Mouse (Mus musculus) left cerebral cortex, postnatal 4 days (tissue): ENCODE measurements around the gene Hip1. TPM values are rescaled to one million over a fixed set of nuclear protein-coding genes. Genes with fewer than 3 reads are reported as not detected.

Experiments
- DNase-seq: peaks from one replicate; pipeline ENCODE4 v3.0.0-alpha.2; 2022
- intact Hi-C: fragments of 180-260 bp; cut with DNase I; formaldehyde crosslinking; loops from one replicate; pipeline ENCODE4 v1.15.1; 2025
- total RNA-seq, 2 experiments: library from RNA; stranded (reverse); gene quantifications; 2 replicates each; pipeline ENCODE4 v1.2.3; 2021

The Hip1 gene
- total RNA-seq: 100 to 1,000 TPM in 1 of 2 experiments, 10 to 100 TPM in 1; 99.7 to 102 TPM

GRCm38 (mm10) chr5:135544865-135545797 is at the start of gene Hip1:
Hip1 (minus strand) TSS chr5:135545120.
- peak; percentile 97 for DNase-seq
- intact Hi-C loops: no loop called here

- intact Hi-C loops: no loop called here
- no peak for DNase-seq
Observed at GRCm38 (mm10) chr5:135589996-135590784, 45.3 kb upstream of the Hip1 start.

- DNase-seq: no peak
- intact Hi-C loops: no loop called here
Observed at GRCm38 (mm10) chr5:135587764-135588163, 42.8 kb upstream of the Hip1 start.

- intact Hi-C loops: no loop called here
- DNase-seq: no peak
Observed at GRCm38 (mm10) chr5:135585691-135586090, 40.8 kb upstream of the Hip1 start.

GRCm38 (mm10) chr5:135582330-135582729 is 37.4 kb upstream of the Hip1 start:
- intact Hi-C loops: no loop called here

GRCm38 (mm10) chr5:135579331-135579751 is 34.4 kb upstream of the Hip1 start:
- intact Hi-C loops: no loop called here

More at GRCm38 (mm10) chr5:135582330-135582729, 37.4 kb upstream of the Hip1 start:
- DNase-seq: no peak

GRCm38 (mm10) chr5:135576055-135576454 is 31.1 kb upstream of the Hip1 start:
- intact Hi-C loops: no loop called here
- DNase-seq: no peak

More at GRCm38 (mm10) chr5:135579331-135579751, 34.4 kb upstream of the Hip1 start:
- DNase-seq: peak; percentile 59

GRCm38 (mm10) chr5:135573006-135573405 is 28.1 kb upstream of the Hip1 start, which contains the start of gene Ccl24:
Ccl24 (minus strand) TSS chr5:135573049.
- intact Hi-C loops: no loop called here

GRCm38 (mm10) chr5:135568698-135569097 is 23.8 kb upstream of the Hip1 start:
- intact Hi-C loops: no loop called here

More at GRCm38 (mm10) chr5:135573006-135573405, 28.1 kb upstream of the Hip1 start, which contains the start of gene Ccl24:
- DNase-seq: no peak

GRCm38 (mm10) chr5:135567556-135568265 is 22.8 kb upstream of the Hip1 start:
- no peak for DNase-seq
- intact Hi-C loops: no loop called here

More at GRCm38 (mm10) chr5:135568698-135569097, 23.8 kb upstream of the Hip1 start:
- no peak for DNase-seq

- no peak for DNase-seq
- intact Hi-C loops: no loop called here
Observed at GRCm38 (mm10) chr5:135563469-135563868, 18.5 kb upstream of the Hip1 start, which contains the start of gene Ccl26. Ccl26 (minus strand) TSS chr5:135563569.

- intact Hi-C loops: no loop called here
Observed at GRCm38 (mm10) chr5:135557671-135558070, 12.8 kb upstream of the Hip1 start.

GRCm38 (mm10) chr5:135557051-135557450 is 12.1 kb upstream of the Hip1 start:
- DNase-seq: peak; percentile 36
- intact Hi-C loops: no loop called here

More at GRCm38 (mm10) chr5:135557671-135558070, 12.8 kb upstream of the Hip1 start:
- DNase-seq: no peak

- intact Hi-C loops: no loop called here
- no peak for DNase-seq
Observed at GRCm38 (mm10) chr5:135556259-135556658, 11.3 kb upstream of the Hip1 start.

- DNase-seq: no peak
- intact Hi-C loops: loop anchor here (5.0 kb wide), 1 partner anchor 211 kb away; no protein-coding TSS in a partner anchor
Observed at GRCm38 (mm10) chr5:135551591-135551990, 6.7 kb upstream of the Hip1 start.

- intact Hi-C loops: loop anchor here (5.0 kb wide), 1 partner anchor 211 kb away; no protein-coding TSS in a partner anchor
- DNase-seq: no peak
Observed at GRCm38 (mm10) chr5:135550910-135551309, 6.0 kb upstream of the Hip1 start.

- intact Hi-C loops: no loop called here
- no peak for DNase-seq
Observed at GRCm38 (mm10) chr5:135547990-135548389, 3.1 kb upstream of the Hip1 start.

- DNase-seq: peak; percentile 43
- intact Hi-C loops: no loop called here
Observed at GRCm38 (mm10) chr5:135544032-135544558, 825 bp downstream of the Hip1 start.

- no peak for DNase-seq
- intact Hi-C loops: no loop called here
Observed at GRCm38 (mm10) chr5:135537794-135538214, 7.1 kb downstream of the Hip1 start.

- intact Hi-C loops: no loop called here
- no peak for DNase-seq
Observed at GRCm38 (mm10) chr5:135537326-135537725, 7.6 kb downstream of the Hip1 start.
